Mouse (Mus musculus): ENCODE measurements around the gene Uts2. TPM values are rescaled to one million over a fixed set of nuclear protein-coding genes. Genes with fewer than 3 reads are reported as not detected.

Uts2 gene
- polyA plus RNA-seq (2014; fragmentation: Nextera tagmentation; extraction: Ambion mirVana): not detected in 2 replicates

GRCm38 (mm10) chr4:150996797-150997196, at the start of gene Uts2:
Uts2 (plus strand) TSS chr4:150997097.
- H3K27me3 ChIP-seq (ENCODE audit: insufficient read depth, low read length): no peaks in the 10 kb centered on the region
- 83% methylated on average over 7 of the region's 7 CpGs for WGBS

DNA sequence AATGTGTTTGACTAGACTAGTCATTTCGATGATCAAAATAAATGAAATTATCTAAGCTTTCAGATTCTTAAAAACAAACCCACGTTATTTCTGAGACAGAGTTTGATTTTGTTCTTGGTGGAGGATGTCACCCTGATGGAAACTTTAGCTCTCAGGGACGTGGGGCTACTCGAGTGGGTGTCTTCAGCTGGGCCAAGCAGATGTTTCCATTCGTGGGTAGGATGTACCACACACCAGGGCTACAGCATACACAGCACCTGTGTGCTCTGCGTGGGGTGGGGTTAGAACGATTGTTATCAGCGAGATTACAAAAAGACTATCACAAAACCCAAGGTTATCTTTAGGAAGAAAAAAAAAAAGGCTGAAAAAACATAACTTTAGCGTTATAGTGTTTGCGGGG, 45.9 kb upstream of the Uts2 start:
- ATAC-seq (ENCODE audit: insufficient read depth): no peak
- 75% methylated on average over 10 of the region's 10 CpGs for WGBS
- no peak for TF ChIP-seq CTCF (IDR thresholded peaks at IDR 0.05; ENCODE audit: low read depth)

More at GRCm38 (mm10) chr4:150996797-150997196, at the start of gene Uts2:
- Histone ChIP-seq H3K9me3 (ENCODE audit: low read depth, low read length) (no peaks in the 10 kb centered on the region), H3K27ac (ENCODE audit: low read depth) (no peak within 1 kb of the TSS), H3K9ac (no peak within 1 kb of the TSS), H3K36me3 (ENCODE audit: insufficient read depth) (no peaks in the 10 kb centered on the region), H3K4me1 (ENCODE audit: insufficient read depth) (no peaks in the 10 kb centered on the region), H3K4me3 (ENCODE audit: low read depth, low read length) (no peak within 1 kb of the TSS), H3K4me2 (no peak within 1 kb of the TSS)
- TF ChIP-seq CTCF (IDR thresholded peaks at IDR 0.05; ENCODE audit: low read depth): no peak
- DNase-seq: no peak
- ATAC-seq (ENCODE audit: insufficient read depth): no peak

GRCm38 (mm10) chr4:150956369-150957105, 40.4 kb upstream of the Uts2 start:
- peak; percentile 44 for DNase-seq
- 48% methylated on average over 13 of the region's 13 CpGs for WGBS
- Histone ChIP-seq H3K36me3 (ENCODE audit: insufficient read depth) (no peaks in the 10 kb centered on the region), H3K4me3 (ENCODE audit: low read depth, low read length) (no peak overlapping the region), H3K4me1 (ENCODE audit: insufficient read depth) (no peaks in the 10 kb centered on the region), H3K9ac (no peak overlapping the region), H3K4me2 (no peak overlapping the region), H3K27me3 (ENCODE audit: insufficient read depth, low read length) (no peaks in the 10 kb centered on the region), H3K27ac (ENCODE audit: low read depth) (no peak overlapping the region), H3K9me3 (ENCODE audit: low read depth, low read length) (no peaks in the 10 kb centered on the region)
- no peak for TF ChIP-seq CTCF (IDR thresholded peaks at IDR 0.05; ENCODE audit: low read depth)
- ATAC-seq (ENCODE audit: insufficient read depth): no peak

More for the DNA sequence above, 45.9 kb upstream of the Uts2 start:
- H3K4me1 ChIP-seq (ENCODE audit: insufficient read depth): no peaks in the 10 kb centered on the region
- no peaks in the 10 kb centered on the region for H3K27me3 ChIP-seq (ENCODE audit: insufficient read depth, low read length)
- H3K36me3 ChIP-seq (ENCODE audit: insufficient read depth): no peaks in the 10 kb centered on the region
- H3K9ac ChIP-seq: no peak overlapping the region
- no peak overlapping the region for H3K4me2 ChIP-seq
- H3K9me3 ChIP-seq (ENCODE audit: low read depth, low read length): no peaks in the 10 kb centered on the region
- H3K27ac ChIP-seq (ENCODE audit: low read depth): no peak overlapping the region
- no peak for DNase-seq
- H3K4me3 ChIP-seq (ENCODE audit: low read depth, low read length): no peak overlapping the region

- no peaks in the 10 kb centered on the region for H3K4me1 ChIP-seq (ENCODE audit: insufficient read depth)
- WGBS: 28% methylated on average over 1 of the region's 1 CpGs
- no peak overlapping the region for H3K4me2 ChIP-seq
- ATAC-seq (ENCODE audit: insufficient read depth): no peak
- H3K9me3 ChIP-seq (ENCODE audit: low read depth, low read length): no peaks in the 10 kb centered on the region
- H3K36me3 ChIP-seq (ENCODE audit: insufficient read depth): no peaks in the 10 kb centered on the region
- H3K27ac ChIP-seq (ENCODE audit: low read depth): no peak overlapping the region
- H3K9ac ChIP-seq: no peak overlapping the region
- DNase-seq: no peak
- H3K27me3 ChIP-seq (ENCODE audit: insufficient read depth, low read length): no peaks in the 10 kb centered on the region
- no peak for TF ChIP-seq CTCF (IDR thresholded peaks at IDR 0.05; ENCODE audit: low read depth)
- no peak overlapping the region for H3K4me3 ChIP-seq (ENCODE audit: low read depth, low read length)
These were observed 39.8 kb upstream of the Uts2 start for GRCm38 (mm10) chr4:150957106-150957458.

GRCm38 (mm10) chr4:150958536-150958935, 38.4 kb upstream of the Uts2 start:
- DNase-seq (no peak), ATAC-seq (ENCODE audit: insufficient read depth) (no peak)
- H3K4me2 ChIP-seq: no peak overlapping the region
- no peaks in the 10 kb centered on the region for H3K27me3 ChIP-seq (ENCODE audit: insufficient read depth, low read length)
- no peak overlapping the region for H3K27ac ChIP-seq (ENCODE audit: low read depth)
- H3K9me3 ChIP-seq (ENCODE audit: low read depth, low read length): no peaks in the 10 kb centered on the region
- 69% methylated on average over 7 of the region's 7 CpGs for WGBS
- no peak overlapping the region for H3K9ac ChIP-seq
- H3K4me3 ChIP-seq (ENCODE audit: low read depth, low read length): no peak overlapping the region
- TF ChIP-seq CTCF (IDR thresholded peaks at IDR 0.05; ENCODE audit: low read depth): no peak
- no peaks in the 10 kb centered on the region for H3K4me1 ChIP-seq (ENCODE audit: insufficient read depth)
- H3K36me3 ChIP-seq (ENCODE audit: insufficient read depth): no peaks in the 10 kb centered on the region

GRCm38 (mm10) chr4:150962231-150962630, 34.7 kb upstream of the Uts2 start:
- no peaks in the 10 kb centered on the region for H3K27me3 ChIP-seq (ENCODE audit: insufficient read depth, low read length)
- H3K9me3 ChIP-seq (ENCODE audit: low read depth, low read length): no peaks in the 10 kb centered on the region
- TF ChIP-seq CTCF (IDR thresholded peaks at IDR 0.05; ENCODE audit: low read depth): no peak
- DNase-seq: peak; percentile 56
- no peaks in the 10 kb centered on the region for H3K4me1 ChIP-seq (ENCODE audit: insufficient read depth)
- no peak overlapping the region for H3K4me3 ChIP-seq (ENCODE audit: low read depth, low read length)
- no peak overlapping the region for H3K4me2 ChIP-seq
- no peak for ATAC-seq (ENCODE audit: insufficient read depth)
- WGBS: 32% methylated on average over 6 of the region's 6 CpGs
- H3K27ac ChIP-seq (ENCODE audit: low read depth): no peak overlapping the region
- H3K36me3 ChIP-seq (ENCODE audit: insufficient read depth): no peaks in the 10 kb centered on the region
- H3K9ac ChIP-seq: no peak overlapping the region

DNA sequence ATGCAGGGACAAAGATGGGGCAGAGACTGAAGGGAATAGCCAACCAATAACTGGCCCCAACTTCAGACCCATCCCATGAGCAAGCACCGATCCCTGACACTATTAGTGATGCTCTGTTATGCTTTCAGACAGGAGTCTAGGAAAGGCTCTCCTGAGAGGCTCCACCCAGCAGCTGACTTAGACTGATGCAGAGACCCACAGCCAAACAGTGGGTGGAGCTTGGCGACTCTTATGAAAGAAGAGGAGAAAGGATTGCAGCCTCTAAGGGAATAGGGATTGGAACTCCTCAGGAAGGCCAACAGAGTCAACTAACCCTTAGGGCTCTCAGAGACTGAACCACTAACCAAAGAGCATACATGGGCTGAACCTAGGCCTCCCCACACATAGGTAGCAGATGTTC, 33.2 kb upstream of the Uts2 start:
- no peak overlapping the region for H3K9ac ChIP-seq
- WGBS: 61% methylated on average over 2 of the region's 2 CpGs
- H3K4me2 ChIP-seq: no peak overlapping the region
- H3K9me3 ChIP-seq (ENCODE audit: low read depth, low read length): no peaks in the 10 kb centered on the region
- H3K27me3 ChIP-seq (ENCODE audit: insufficient read depth, low read length): no peaks in the 10 kb centered on the region
- ATAC-seq (ENCODE audit: insufficient read depth) (no peak), DNase-seq (no peak)
- H3K36me3 ChIP-seq (ENCODE audit: insufficient read depth): no peaks in the 10 kb centered on the region
- no peaks in the 10 kb centered on the region for H3K4me1 ChIP-seq (ENCODE audit: insufficient read depth)
- H3K27ac ChIP-seq (ENCODE audit: low read depth): no peak overlapping the region
- no peak for TF ChIP-seq CTCF (IDR thresholded peaks at IDR 0.05; ENCODE audit: low read depth)
- H3K4me3 ChIP-seq (ENCODE audit: low read depth, low read length): no peak overlapping the region

All from lung, embryonic 14.5 days (tissue).